Mouse (Mus musculus) gastrocnemius, postnatal 14 days (tissue): ENCODE measurements at regions not wholly inside any gene's neighbourhood (a gene's known extent, or its start where the extent isn't known, plus 50 kb on each side); places are given as distances from the start of the nearest gene placed in this dataset.

Experiments used
- DNase-seq: peaks from one replicate; pipeline ENCODE4 v3.0.0; 2021; ENCODE audit warnings: mixed read lengths
- intact Hi-C: fragments of 180-260 bp; cut with DNase I; formaldehyde crosslinking; loops from one replicate; pipeline ENCODE4 v1.15.1; 2025; ENCODE audit warnings: low total_unique reads

DNA sequence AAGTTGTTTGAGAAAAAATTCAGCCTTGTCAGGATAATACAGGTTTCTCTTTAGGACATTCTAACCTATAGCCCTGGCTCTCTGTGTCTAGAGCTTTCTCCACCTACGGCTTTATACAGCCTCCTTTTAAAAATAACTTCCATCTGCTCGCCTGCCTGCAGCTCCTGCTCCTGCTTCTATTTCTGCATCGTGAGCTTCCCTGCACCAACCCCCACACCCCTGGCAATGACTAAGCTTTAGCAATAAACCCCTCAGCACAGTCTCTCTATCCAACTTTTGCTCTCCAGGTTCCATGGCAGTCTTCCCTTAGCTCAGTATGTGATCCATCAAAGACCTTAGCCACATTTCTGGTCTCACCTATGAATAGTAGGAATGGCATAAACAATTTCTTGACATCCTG, 655.7 kb upstream of the Kdm8 start:
- intact Hi-C loops: loop anchor here (5.0 kb wide), 1 partner anchor 656 kb away; no protein-coding TSS in a partner anchor
- DNase-seq: no peak

DNA sequence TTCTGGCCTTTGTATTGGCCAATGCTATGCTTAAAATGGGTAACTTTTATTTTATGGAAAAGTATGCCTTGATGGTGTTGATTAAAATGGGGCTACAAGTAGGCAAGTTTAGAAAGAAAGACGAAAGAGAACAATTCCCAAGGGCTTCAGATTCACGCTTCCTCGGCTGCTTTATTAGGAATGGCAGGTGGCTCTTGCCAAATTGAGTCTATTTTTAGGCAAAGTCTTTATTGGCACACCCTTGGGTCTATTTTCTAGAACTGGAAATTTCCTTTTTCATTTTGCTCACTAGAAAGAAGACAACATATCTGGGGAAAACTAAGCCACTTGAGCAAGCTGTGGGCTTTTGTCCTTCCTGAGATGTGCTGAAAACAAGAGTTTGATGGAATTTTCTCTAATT, 641.4 kb upstream of the Kdm8 start:
- no peak for DNase-seq
- intact Hi-C loops: no loop called here

DNA sequence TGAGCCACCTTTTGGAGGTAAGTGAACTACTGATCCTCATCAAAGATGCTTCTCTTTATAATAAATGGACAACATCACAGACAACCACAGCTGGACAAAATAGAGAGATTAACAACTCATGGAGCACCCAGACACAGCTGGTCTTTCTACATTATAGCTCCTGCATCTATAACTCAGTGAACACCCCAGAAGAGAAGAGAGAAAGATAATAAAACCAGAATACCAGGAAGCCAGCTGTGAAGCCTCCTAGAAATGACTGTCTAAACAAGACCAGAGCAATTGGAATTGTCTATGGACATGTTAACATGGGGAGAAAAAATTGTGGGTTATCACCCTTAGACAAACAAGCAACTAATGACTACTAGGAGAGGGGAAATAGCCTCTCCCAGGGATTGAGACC, 609.8 kb upstream of the Kdm8 start:
- intact Hi-C loops: no loop called here
- no peak for DNase-seq

DNA sequence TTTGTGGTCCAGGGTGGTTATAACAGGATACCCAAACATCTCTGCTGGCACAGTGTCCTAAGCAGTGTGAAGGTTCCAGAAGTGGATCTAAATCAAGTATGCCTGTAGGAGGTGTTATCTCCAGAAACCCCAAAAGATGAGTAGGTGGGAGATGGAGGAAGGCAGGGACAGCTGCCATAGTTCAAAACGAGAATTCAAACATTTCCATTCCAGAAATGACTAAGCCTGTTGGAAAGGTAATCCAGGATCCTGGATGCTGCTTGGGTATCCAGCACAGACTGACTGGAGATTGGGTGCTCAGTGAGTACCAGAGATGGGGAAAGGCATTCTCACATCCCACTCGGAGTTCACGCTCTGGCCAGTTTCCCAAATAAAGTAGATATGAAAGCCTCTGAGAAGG, 607.9 kb upstream of the Kdm8 start:
- intact Hi-C loops: no loop called here
- DNase-seq: no peak

DNA sequence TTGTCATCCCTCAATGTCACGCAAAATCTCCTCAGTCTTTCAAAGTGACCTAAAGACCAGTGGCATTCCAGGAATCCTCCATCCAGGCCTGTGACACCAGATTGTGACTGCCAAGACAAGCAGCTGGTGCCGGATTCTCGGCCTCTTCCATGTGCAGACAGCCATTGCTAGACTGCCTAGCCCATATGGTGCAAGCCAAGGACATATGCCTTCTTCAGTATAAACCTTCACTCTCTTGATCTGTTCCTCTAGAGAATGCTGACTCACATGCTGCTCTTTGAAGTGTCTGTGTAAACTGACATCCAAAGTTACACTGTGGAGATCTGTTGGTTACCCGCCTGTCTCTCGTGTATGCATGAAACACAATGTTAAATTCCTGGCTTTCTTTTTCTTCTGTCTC, 589.4 kb upstream of the Kdm8 start:
- DNase-seq: no peak
- intact Hi-C loops: loop anchor here (10.0 kb wide), 1 partner anchor 60 kb away; no protein-coding TSS in a partner anchor

DNA sequence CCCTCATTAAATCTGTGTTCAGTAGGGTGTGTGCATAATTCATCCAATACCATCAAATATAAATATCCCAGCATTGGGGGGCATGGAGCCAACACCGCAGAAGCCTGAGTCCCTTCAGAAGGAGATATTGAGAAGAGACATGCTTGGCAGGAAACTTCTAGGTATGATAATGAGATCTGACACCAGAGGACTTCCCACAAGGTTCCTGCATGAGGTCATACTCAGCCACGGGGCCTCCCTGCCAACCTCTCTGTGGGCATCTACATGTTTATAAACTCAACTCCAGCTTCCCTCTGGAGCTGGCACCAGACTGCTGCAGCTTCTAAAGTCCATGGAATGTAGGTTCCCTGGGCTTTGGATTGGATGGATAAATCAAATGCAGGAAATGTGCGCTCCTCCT, 587.4 kb upstream of the Kdm8 start:
- no peak for DNase-seq
- intact Hi-C loops: loop anchor here (10.0 kb wide), 1 partner anchor 58 kb away; no protein-coding TSS in a partner anchor

DNA sequence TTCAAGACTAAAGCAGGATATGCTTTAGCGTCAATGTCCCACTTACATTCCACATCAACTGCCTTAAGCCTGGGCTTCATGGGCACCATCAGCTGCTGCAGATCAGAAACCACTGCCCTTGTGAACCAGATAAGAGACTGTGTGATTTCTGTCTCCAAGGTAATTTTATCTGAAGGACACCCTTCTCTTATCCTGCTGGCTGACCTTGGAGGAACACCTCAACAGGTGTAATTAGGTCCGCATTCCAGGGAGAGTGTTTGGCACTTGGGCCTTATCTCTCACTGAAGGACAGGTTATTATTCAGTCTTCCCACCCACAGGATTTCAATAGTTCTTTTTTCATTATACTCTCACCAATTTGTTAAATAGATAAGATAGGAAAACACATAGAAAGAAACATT, 583.1 kb upstream of the Kdm8 start:
- intact Hi-C loops: no loop called here
- no peak for DNase-seq

DNA sequence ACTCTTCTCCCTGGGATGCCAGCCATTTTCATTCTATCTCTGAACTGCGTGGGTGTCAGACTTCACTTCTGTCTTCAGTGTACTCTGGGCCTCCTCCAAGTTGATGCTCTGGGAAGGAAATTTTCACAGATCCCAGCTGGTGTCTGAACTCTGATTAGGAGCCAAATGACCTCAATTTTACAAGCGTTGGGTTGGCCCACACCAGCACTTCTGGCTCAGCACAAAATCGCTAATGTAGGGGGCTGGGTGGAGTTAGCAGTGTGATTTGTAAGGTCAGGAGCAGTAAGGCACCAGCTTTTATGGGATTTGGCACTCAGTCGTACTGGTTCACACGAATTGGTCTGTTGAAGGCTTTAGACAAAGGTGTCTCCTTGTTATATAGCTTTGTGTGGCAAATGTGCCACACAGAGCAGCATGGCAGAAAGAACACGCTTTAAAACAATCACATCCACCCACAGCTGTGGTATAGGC, 576.3 kb upstream of the Kdm8 start:
- intact Hi-C loops: no loop called here
- peak; percentile 56 for DNase-seq

DNA sequence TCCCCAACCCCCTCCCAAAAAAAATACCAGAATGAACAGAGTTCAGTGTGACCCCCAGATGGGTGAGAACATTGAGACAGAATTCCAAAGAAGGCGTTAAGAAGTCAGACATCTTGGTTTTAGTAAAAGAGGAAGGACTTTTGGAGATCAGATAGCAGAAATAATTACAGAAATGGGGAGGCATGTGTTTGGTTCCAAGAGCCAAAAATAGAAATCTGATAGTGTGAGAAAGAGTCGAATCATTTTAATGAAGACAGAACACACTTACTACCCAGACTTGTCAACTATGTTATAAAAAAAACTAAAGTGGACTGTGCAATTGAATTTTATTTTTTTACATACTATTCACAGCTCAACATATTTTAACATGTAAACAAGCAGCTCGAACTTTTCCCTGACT, 575.9 kb upstream of the Kdm8 start:
- intact Hi-C loops: no loop called here
- DNase-seq: no peak

DNA sequence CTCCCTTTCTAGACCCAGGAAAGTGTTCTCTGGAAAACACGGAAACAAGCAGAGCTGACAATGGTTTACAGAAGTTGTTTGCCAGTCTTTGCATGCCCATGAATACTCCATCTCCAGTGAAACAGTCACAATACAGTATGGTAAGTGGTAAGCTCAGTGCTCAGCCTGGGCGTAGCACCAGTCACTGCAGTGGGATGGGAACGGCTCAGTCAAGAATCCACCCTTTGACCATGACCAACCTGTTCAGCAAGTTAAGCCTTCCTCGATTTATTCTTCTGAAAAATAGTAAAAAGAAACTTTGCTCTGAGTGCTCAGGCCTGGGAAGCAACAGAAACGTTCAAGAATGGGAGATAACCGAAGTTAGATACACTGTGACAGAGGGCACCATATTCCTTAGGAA, 563.7 kb upstream of the Kdm8 start:
- intact Hi-C loops: no loop called here
- DNase-seq: no peak

DNA sequence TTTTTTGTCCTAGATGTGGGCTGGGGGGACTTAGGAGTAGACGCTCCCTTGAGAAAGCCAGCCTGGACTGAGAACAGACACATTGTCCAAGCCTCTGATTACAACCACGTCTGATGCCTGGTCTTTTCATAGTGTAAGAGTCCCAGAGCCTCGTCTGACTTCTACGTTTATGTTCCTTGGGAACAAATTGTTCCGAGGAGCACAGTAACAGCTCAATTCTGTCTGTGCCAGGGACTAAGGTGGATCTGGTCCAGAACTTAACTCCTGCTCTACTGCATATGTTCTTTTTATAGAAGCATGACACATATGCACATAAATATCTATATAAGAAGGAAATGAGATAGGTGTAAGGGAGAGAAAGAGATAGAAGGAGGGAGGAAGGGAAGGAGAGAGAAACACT, 537.2 kb upstream of the Kdm8 start:
- intact Hi-C loops: no loop called here
- DNase-seq: no peak

DNA sequence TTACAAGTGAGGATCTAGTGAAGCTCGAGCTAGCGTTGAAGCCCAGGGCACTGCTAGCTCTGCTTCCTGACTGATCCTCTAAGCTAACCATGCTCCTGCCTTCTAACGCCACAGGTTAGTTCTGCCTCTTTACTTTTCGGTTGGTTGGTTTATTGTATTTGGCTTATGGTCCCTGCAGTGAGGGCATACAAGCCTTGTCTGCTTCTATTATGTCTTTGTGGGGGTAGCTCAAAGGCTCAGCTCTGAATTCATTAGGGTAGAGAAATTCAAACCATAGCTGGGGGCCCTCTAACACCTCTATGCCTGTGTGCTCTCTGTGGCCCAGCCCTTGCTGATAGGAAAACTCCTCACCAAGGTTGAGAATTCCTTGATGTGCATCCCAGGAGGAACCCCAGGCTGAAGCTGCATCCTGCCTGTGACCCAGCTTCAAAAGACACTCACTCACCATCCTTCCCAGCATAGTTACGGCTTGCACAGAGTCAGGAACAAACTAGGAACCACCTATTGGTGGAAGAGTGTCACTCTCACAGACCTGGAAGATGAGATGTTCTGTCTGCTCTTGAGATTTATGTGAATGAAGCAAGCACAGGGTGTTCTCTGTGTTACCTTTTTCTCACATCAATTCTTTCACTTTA, 536.7 kb upstream of the Kdm8 start:
- intact Hi-C loops: no loop called here
- no peak for DNase-seq

DNA sequence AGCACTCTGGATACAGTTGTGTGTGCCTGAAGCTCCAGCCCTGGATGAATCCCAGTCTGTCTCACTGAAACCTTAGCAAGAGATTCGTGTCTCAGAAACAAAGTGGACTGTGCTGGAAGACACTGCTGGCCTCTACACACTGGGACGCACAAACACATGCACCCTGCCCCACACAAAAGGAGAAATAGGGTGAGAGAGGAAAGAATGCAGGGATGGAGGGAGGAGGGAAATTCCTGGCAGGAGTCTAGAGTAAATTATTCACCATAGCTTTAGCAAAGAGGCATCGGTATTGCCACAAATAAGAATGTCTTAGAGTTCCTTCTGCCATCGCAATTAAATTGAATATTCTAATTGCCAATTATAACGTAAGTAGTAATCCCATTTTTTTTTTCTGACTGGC, 530.4 kb upstream of the Kdm8 start:
- intact Hi-C loops: loop anchor here (10.0 kb wide), 1 partner anchor 59 kb away; no protein-coding TSS in a partner anchor
- no peak for DNase-seq

DNA sequence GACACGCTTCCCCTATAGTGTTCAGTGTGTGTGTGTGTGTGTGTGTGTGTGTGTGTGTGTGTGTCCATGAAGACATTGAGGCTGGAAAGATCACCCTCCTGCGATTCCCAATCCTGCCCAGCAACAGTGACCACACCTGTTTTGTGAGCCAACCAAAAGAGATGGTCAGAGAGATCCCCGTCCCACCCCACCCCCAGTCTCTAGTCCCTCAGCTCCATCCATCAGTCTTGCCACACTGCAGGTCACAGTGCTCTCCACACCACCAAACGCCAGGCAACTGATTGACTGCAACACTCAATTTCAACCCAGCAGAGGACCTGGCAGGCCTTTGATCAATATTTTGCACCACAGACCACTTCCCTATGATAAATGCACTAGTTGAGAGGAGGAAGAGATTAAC, 530.0 kb upstream of the Kdm8 start:
- no peak for DNase-seq
- intact Hi-C loops: loop anchor here (10.0 kb wide), 1 partner anchor 60 kb away; no protein-coding TSS in a partner anchor

DNA sequence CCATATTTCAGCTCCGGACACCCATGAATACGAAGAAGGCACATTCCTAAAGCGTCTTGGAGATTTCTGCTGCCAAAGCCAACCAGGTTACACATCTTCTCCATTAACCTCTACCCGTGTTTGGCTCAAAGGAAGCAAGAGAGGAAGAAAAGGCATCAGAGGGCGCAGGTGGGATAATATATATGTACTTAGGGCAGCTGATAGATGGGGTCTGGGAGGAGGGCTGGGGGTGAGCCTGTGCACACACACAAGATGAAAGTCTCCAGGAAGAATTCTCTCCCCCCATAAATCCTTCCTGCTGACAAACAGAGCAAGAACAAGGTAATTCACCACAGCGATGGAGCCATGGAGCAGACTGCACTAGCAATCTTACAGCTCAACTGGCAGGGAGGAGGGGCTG, 529.5 kb upstream of the Kdm8 start:
- no peak for DNase-seq
- intact Hi-C loops: loop anchor here (10.0 kb wide), 1 partner anchor 60 kb away; no protein-coding TSS in a partner anchor

DNA sequence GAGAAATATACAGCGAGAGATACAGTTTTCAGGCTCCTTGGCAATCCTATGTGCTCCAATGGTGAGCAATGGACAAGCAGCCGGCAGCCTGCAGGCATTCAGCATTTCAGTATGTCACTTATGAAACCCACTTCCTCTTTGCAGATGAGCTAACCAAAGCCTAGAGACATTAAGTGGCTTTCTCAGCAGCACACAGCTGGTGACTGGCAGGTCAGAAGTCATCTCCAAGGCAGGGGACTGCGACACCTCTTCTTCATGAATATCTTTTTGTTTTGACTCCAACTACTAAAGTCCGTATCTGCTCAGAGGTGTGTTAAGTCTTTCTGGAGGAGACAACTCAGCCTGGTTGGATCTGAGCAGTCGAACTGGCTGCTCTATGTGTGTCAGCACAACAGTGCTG, 528.8 kb upstream of the Kdm8 start:
- intact Hi-C loops: loop anchor here (10.0 kb wide), 1 partner anchor 61 kb away; no protein-coding TSS in a partner anchor
- DNase-seq: no peak

DNA sequence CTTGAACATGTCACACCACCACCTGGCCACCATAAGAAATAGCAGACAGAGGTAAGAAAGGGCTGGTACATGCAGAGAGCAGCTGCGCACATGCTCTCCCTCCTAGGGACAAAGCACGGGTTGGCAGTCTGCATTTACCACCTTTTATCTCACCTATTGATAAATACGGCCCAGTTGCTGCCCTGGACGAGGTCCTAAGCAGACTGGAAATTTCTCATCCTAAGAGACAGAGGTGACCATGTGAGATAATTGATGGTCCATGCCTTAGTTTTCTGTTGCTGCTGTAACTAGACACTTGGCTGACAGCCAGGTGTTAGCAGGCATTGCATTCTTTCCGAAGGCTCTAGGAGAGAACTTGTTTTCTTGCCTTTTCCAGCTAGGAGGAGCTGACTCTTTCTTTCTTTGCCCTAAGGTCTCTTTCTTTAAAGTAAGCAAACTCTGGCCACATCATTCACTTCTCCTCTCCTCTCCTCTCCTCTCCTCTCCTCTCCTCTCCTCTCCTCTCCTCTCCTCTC, 526.8 kb upstream of the Kdm8 start:
- intact Hi-C loops: loop anchor here (10.0 kb wide), 1 partner anchor 63 kb away; no protein-coding TSS in a partner anchor
- DNase-seq: no peak

DNA sequence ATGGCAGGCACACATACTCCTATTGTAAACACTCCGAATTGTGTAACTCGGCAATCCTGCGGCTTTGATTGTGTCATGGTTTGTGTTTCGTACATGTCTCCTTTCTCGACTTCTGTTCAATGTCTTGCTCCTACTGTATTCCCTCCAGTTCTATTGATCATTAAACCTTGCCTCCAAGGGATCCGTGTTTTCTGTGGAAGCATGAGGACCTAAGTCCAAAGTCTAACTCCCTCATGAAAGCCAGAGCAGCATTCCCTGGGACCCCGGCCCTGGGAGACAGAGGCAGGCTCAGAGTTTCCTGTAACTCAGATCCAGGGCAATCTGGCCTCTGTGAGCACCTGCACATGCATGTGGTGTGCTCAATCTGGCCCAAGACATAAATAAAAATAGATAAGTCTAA, 521.7 kb upstream of the Kdm8 start:
- DNase-seq: no peak
- intact Hi-C loops: no loop called here

DNA sequence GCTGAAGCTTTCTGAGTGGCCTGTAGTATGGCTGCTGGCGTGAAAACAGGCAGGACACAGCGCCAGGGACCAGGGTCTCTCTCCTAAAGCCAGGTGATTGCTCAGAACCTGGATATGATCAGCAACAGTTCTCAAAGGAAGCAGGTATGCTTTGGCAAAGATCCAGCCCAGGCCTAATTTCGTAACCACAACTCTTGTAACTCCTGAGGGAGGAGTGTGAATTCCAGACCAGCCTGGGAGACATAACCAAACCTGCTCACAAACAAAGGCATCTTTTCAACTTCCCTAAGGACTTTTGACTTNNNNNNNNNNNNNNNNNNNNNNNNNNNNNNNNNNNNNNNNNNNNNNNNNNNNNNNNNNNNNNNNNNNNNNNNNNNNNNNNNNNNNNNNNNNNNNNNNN, 510.9 kb upstream of the Kdm8 start:
- no peak for DNase-seq
- intact Hi-C loops: no loop called here

DNA sequence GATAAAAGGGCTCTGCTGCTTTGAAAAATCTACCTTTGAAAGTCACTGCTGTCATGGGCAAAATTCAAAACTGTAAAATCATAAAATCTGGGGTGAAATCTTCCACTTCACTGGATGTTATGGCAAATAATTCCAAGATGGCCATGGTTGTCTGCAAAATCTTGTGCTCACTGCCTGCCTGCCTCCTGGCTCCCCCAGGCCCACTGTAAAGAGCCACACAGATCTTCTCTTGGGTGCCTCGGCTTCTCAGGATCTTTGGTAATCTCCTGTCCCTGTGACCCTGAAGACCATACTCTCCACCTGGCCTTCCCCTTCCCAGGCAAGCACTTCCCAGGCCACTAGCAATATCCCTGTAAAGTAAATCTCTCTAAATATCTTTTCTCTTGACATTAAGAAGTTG, 505.1 kb upstream of the Kdm8 start:
- intact Hi-C loops: no loop called here
- DNase-seq: no peak

DNA sequence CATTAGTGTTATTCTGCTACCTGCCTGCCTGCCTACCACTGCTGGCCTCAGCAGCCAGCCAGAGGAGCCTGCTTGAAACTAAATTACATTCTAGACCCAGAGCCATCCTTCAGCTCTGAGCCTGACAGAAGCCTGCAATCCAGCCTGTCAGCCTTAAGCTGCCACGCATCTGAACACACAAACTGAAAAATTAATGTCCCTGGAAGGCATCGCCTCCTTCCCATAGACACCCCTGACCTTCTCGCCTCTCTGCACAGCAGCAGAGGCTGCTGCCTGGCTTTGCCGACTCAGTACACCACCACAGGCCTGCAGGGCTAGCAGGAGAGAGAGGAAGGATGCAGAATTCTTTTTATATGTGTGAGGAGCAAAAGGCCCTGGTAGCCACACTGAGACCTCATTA, 502.9 kb upstream of the Kdm8 start:
- intact Hi-C loops: no loop called here
- no peak for DNase-seq

DNA sequence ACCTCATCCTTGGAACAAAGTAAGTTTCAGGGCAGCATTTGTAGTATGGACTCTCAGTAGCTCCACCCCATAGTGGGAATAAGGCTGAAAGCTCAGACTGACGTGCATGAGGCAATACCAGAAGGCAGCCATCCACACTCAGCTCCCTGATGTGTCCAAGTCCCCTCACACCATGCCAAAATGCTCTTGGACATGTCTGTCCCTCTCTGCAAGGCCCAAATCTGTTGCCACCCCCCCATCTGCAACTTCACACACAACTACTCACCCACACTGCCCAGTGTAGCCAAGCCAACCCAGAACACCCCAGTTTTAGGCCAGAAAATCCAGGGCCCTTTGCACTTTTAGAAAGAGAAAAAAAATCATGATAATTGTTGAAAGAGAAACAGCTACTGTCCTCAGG, 498.1 kb upstream of the Kdm8 start:
- intact Hi-C loops: no loop called here
- no peak for DNase-seq
